Mouse (Mus musculus) ES-Bruce4 (cell line): ENCODE measurements at regions not wholly inside any gene's neighbourhood (a gene's known extent, or its start where the extent isn't known, plus 50 kb on each side); places are given as distances from the start of the nearest gene placed in this dataset.

ENCODE experiments used
- CTCF ChIP-seq: IDR thresholded peaks from one replicate; pipeline ENCODE4 v1.8.1; 2011; ENCODE audit warnings: low read depth, low read length
- EP300 ChIP-seq: IDR thresholded peaks from 2 replicates; pipeline ENCODE4 v1.6.1; 2011; ENCODE audit warnings: low read depth, low read length; ENCODE audit not compliant: insufficient read depth

GRCm38 (mm10) chr16:75291194-75291593, 294.7 kb downstream of the Lipi start:
- no peak for TF ChIP-seq CTCF
- TF ChIP-seq EP300 = no peak
